Comparison of ENCODE assay signal across 24 mouse cellular contexts in genomic region chr10:120948461-120948860, GRCm38 (mm10). TPM values are rescaled to one million over a fixed set of nuclear protein-coding genes. Genes with fewer than 3 reads are reported as not detected.
DNase-seq lines count a peak whose midpoint lies in the region; ATAC-seq lines count a peak whose summit lies in the region.
"Had no signal": no experiment of that assay in that cellular context is flagged by ENCODE, and none has a peak within 500 bp of the region (broad histone marks: within the 10 kb centered on the region; RNA-seq: fewer than 3 reads in every experiment).

No protein-coding gene starts in this region.

- H3K9ac ChIP-seq in liver, embryonic 12.5 days, result no peak overlapping the region
- H3K9ac ChIP-seq in liver, embryonic 13.5 days, result no peak overlapping the region
- no peak overlapping the region for H3K9ac ChIP-seq in midbrain, embryonic 14.5 days (replicated peaks; ENCODE audit: low read length)
- H3K9ac ChIP-seq: embryonic facial prominence, embryonic 12.5 days; embryonic facial prominence, embryonic 15.5 days; forebrain, postnatal 0 days; hindbrain, embryonic 12.5 days; hindbrain, embryonic 15.5 days had no signal

- peak overlapping the region; percentile 31 for H3K4me2 ChIP-seq in liver, embryonic 12.5 days
- peak overlapping the region; percentile 23; the same call in 1 of the 2 replicates for H3K4me2 ChIP-seq in liver, embryonic 13.5 days
- H3K4me2 ChIP-seq in midbrain, embryonic 14.5 days (ENCODE audit: low read length), result no peak overlapping the region
- H3K4me2 ChIP-seq: embryonic facial prominence, embryonic 12.5 days; embryonic facial prominence, embryonic 15.5 days; heart, embryonic 11.5 days; hindbrain, embryonic 12.5 days; hindbrain, embryonic 15.5 days had no signal

- peak; percentile 77 for DNase-seq in kidney, postnatal 10 days
- no peak for DNase-seq in kidney, postnatal 36 days
- no peak for DNase-seq in liver
- no peak for DNase-seq in liver, embryonic 13.5 days
- DNase-seq in layer of hippocampus, adult 9-10 months (ENCODE audit: low spot score), result no peak
- no peak for DNase-seq in midbrain, embryonic 14.5 days
- DNase-seq: adrenal gland, postnatal 10 days; adrenal gland, postnatal 36 days; cerebellum, adult 18-20 months; cerebellum, adult 9-11 months; cerebellum, postnatal 25 days; forebrain, postnatal 0 days; gastrocnemius, adult 2 months; gastrocnemius, postnatal 14 days; heart, adult 11 months had no signal

- no peak overlapping the region for H3K4me3 ChIP-seq in liver, embryonic 12.5 days
- H3K4me3 ChIP-seq in liver, embryonic 13.5 days (replicated peaks), result no peak overlapping the region
- no peak overlapping the region for H3K4me3 ChIP-seq in midbrain, embryonic 14.5 days (replicated peaks; ENCODE audit: low read depth, low read length)
- H3K4me3 ChIP-seq: embryonic facial prominence, embryonic 12.5 days; embryonic facial prominence, embryonic 15.5 days; gastrocnemius, adult 2 months; hindbrain, embryonic 12.5 days; hindbrain, embryonic 15.5 days had no signal

- no peak for ATAC-seq in liver, embryonic 12.5 days
- ATAC-seq in liver, embryonic 13.5 days (ENCODE audit: low read depth), result no peak
- no peak for ATAC-seq in midbrain, embryonic 14.5 days (ENCODE audit: low FRiP score, low TSS enrichment)
- ATAC-seq: CD4-positive, CD25-positive, alpha-beta regulatory T cell, adult 4 months; forebrain, embryonic 14.5 days; forebrain, postnatal 0 days; Patski had no signal

- peaks cover 15% of the 10 kb centered on the region for H3K36me3 ChIP-seq in liver, embryonic 12.5 days
- peaks cover 11% of the 10 kb centered on the region for H3K36me3 ChIP-seq in liver, embryonic 13.5 days
- H3K36me3 ChIP-seq in midbrain, embryonic 14.5 days (ENCODE audit: control insufficient read depth, insufficient read depth, low read length), result peaks cover 6% of the 10 kb centered on the region; the same call in 1 of the 2 replicates
- H3K36me3 ChIP-seq: embryonic facial prominence, embryonic 15.5 days; hindbrain, embryonic 15.5 days had no signal

- peak overlapping the region; percentile 42; the same call in 1 of the 2 replicates for H3K27ac ChIP-seq in liver, embryonic 12.5 days
- H3K27ac ChIP-seq in liver, embryonic 13.5 days, result 0 out of 2 replicates have a peak overlapping the region, but pooled peaks have one; percentile 11
- H3K27ac ChIP-seq in midbrain, embryonic 14.5 days (replicated peaks; ENCODE audit: low read depth, low read length), result no peak overlapping the region
- H3K27ac ChIP-seq: embryonic facial prominence, embryonic 12.5 days; embryonic facial prominence, embryonic 15.5 days; gastrocnemius, adult 2 months; hindbrain, embryonic 12.5 days; hindbrain, embryonic 15.5 days had no signal

- H3K4me1 ChIP-seq in liver, embryonic 12.5 days, result peaks cover 47% of the 10 kb centered on the region
- H3K4me1 ChIP-seq in liver, embryonic 13.5 days (replicated peaks), result peaks cover 35% of the 10 kb centered on the region
- H3K4me1 ChIP-seq in midbrain, embryonic 14.5 days (ENCODE audit: control insufficient read depth, insufficient read depth, low read length), result peaks cover 5% of the 10 kb centered on the region; the same call in 1 of the 2 replicates
- H3K4me1 ChIP-seq: hindbrain, embryonic 15.5 days had no signal

- no peaks in the 10 kb centered on the region for H3K27me3 ChIP-seq in liver, embryonic 12.5 days (replicated peaks)
- H3K27me3 ChIP-seq in liver, embryonic 13.5 days, result no peaks in the 10 kb centered on the region
- no peaks in the 10 kb centered on the region for H3K27me3 ChIP-seq in midbrain, embryonic 14.5 days (ENCODE audit: control insufficient read depth, insufficient read depth, low read length)
- H3K27me3 ChIP-seq: embryonic facial prominence, embryonic 12.5 days; embryonic facial prominence, embryonic 15.5 days; hindbrain, embryonic 12.5 days; hindbrain, embryonic 15.5 days; Patski had no signal

- 25% methylated on average over 2 of the region's 2 CpGs for WGBS in liver, embryonic 12.5 days (ENCODE audit: insufficient replicate concordance)
- 24% methylated on average over 2 of the region's 2 CpGs for WGBS in liver, embryonic 13.5 days (ENCODE audit: insufficient replicate concordance)
- WGBS in midbrain, embryonic 14.5 days, result 86% methylated on average over 2 of the region's 2 CpGs

- no peaks in the 10 kb centered on the region for H3K9me3 ChIP-seq in liver, embryonic 12.5 days (replicated peaks)
- H3K9me3 ChIP-seq in liver, embryonic 13.5 days (replicated peaks), result no peaks in the 10 kb centered on the region
- no peaks in the 10 kb centered on the region for H3K9me3 ChIP-seq in midbrain, embryonic 14.5 days (ENCODE audit: control insufficient read depth, low read length)
- H3K9me3 ChIP-seq: embryonic facial prominence, embryonic 12.5 days; embryonic facial prominence, embryonic 15.5 days; hindbrain, embryonic 12.5 days; hindbrain, embryonic 15.5 days had no signal

RNA-seq across cellular contexts. Expression of gene Lemd3, which starts 30.7 kb away (rescaled TPM):
- 1.9 and 2.2 TPM in 2 replicates for polyA plus RNA-seq in liver, embryonic 12.5 days (2016; fragmentation: Nextera tagmentation; extraction: Ambion mirVana)
- 1.1 and 1.2 TPM in 2 replicates for polyA plus RNA-seq in liver, embryonic 13.5 days (2015; fragmentation: Nextera tagmentation; extraction: Ambion mirVana)
- 6.4 and 6.6 TPM in 2 replicates for polyA plus RNA-seq in midbrain, embryonic 14.5 days (2014; fragmentation: Nextera tagmentation; extraction: Ambion mirVana)

RNA-seq across cellular contexts. Expression of gene Msrb3, which starts 49.6 kb away (rescaled TPM):
- 1.7 and 1.8 TPM in 2 replicates for polyA plus RNA-seq in liver, embryonic 12.5 days (2016; fragmentation: Nextera tagmentation; extraction: Ambion mirVana)
- polyA plus RNA-seq in liver, embryonic 13.5 days (2015; fragmentation: Nextera tagmentation; extraction: Ambion mirVana), result 0.82 and 1.7 TPM in 2 replicates
- polyA plus RNA-seq in midbrain, embryonic 14.5 days (2014; fragmentation: Nextera tagmentation; extraction: Ambion mirVana), result 0.55 and 1.2 TPM in 2 replicates
